Mouse (Mus musculus) cerebellum, adult 2 months (tissue): ENCODE results near the gene Nudt4.

Source experiments
- CTCF ChIP-seq: fragments of 200-500 bp; IDR thresholded peaks from 2 replicates; pipeline ENCODE4 v1.5.1; 2011; ENCODE audit warnings: low read depth, mild to moderate bottlenecking, control low read depth, low read length, moderate library complexity, borderline replicate concordance; ENCODE audit not compliant: insufficient read depth
- POLR2A ChIP-seq: fragments of 200-500 bp; IDR thresholded peaks from 2 replicates; pipeline ENCODE4 v1.6.1; 2011; ENCODE audit warnings: low read length, control low read depth, borderline replicate concordance; ENCODE audit not compliant: insufficient read depth

- peak; percentile 45; the same call in 1 of the 2 replicates for TF ChIP-seq CTCF
- no peak for TF ChIP-seq POLR2A
Observed at GRCm38 (mm10) chr10:95550506-95550905, 13.4 kb downstream of the Nudt4 start.
